Mouse (Mus musculus): ENCODE measurements at regions not wholly inside any gene's neighbourhood (a gene's known extent, or its start where the extent isn't known, plus 50 kb on each side); places are given as distances from the start of the nearest gene placed in this dataset.

GRCm38 (mm10) chr6:67186537-67187274 is 51.3 kb upstream of the Serbp1 start:
- DNase-seq (ENCODE audit: low spot score): no peak

- DNase-seq (ENCODE audit: low spot score): no peak
These were observed 53.3 kb upstream of the Serbp1 start for GRCm38 (mm10) chr6:67184662-67185061.

GRCm38 (mm10) chr6:67183481-67184215 is 54.3 kb upstream of the Serbp1 start:
- no peak for DNase-seq (ENCODE audit: low spot score)

- no peak for DNase-seq (ENCODE audit: low spot score)
These were observed 55.5 kb upstream of the Serbp1 start for GRCm38 (mm10) chr6:67182453-67182852.

- DNase-seq (ENCODE audit: low spot score): no peak
These were observed 56.5 kb upstream of the Serbp1 start for GRCm38 (mm10) chr6:67181459-67181858.

- no peak for DNase-seq (ENCODE audit: low spot score)
These were observed 58.6 kb upstream of the Serbp1 start for GRCm38 (mm10) chr6:67179416-67179815.

- no peak for DNase-seq (ENCODE audit: low spot score)
These were observed 59.4 kb upstream of the Serbp1 start for GRCm38 (mm10) chr6:67178531-67178930.

GRCm38 (mm10) chr6:67178101-67178500 is 59.9 kb upstream of the Serbp1 start:
- no peak for DNase-seq (ENCODE audit: low spot score)

GRCm38 (mm10) chr6:67170674-67170946 is 67.4 kb upstream of the Serbp1 start:
- DNase-seq (ENCODE audit: low spot score): no peak

GRCm38 (mm10) chr6:67169873-67170673 is 67.9 kb upstream of the Serbp1 start:
- no peak for DNase-seq (ENCODE audit: low spot score)

GRCm38 (mm10) chr6:67168803-67169202 is 69.2 kb upstream of the Serbp1 start:
- no peak for DNase-seq (ENCODE audit: low spot score)

GRCm38 (mm10) chr6:67168031-67168777 is 69.8 kb upstream of the Serbp1 start:
- no peak for DNase-seq (ENCODE audit: low spot score)

GRCm38 (mm10) chr6:67165091-67165490 is 72.9 kb upstream of the Serbp1 start:
- DNase-seq (ENCODE audit: low spot score): no peak

- DNase-seq (ENCODE audit: low spot score): no peak
These were observed 74.0 kb upstream of the Serbp1 start for GRCm38 (mm10) chr6:67163947-67164346.

GRCm38 (mm10) chr6:67162814-67163213 is 75.2 kb upstream of the Serbp1 start:
- DNase-seq (ENCODE audit: low spot score): no peak

- no peak for DNase-seq (ENCODE audit: low spot score)
These were observed 76.4 kb upstream of the Serbp1 start for GRCm38 (mm10) chr6:67161610-67162009.

- DNase-seq (ENCODE audit: low spot score): no peak
These were observed 77.4 kb upstream of the Serbp1 start for GRCm38 (mm10) chr6:67160564-67160963.

GRCm38 (mm10) chr6:67159726-67160523 is 78.1 kb upstream of the Serbp1 start:
- no peak for DNase-seq (ENCODE audit: low spot score)

GRCm38 (mm10) chr6:67159224-67159623 is 78.8 kb upstream of the Serbp1 start:
- no peak for DNase-seq (ENCODE audit: low spot score)

GRCm38 (mm10) chr6:67158765-67159164 is 79.2 kb upstream of the Serbp1 start:
- peak; percentile 54 for DNase-seq (ENCODE audit: low spot score)

- no peak for DNase-seq (ENCODE audit: low spot score)
These were observed 85.0 kb upstream of the Serbp1 start for GRCm38 (mm10) chr6:67152845-67153468.

All from urinary bladder, adult 2 months (tissue).